Comparison of ENCODE assay signal across 11 mouse cellular contexts in the genomic region with DNA sequence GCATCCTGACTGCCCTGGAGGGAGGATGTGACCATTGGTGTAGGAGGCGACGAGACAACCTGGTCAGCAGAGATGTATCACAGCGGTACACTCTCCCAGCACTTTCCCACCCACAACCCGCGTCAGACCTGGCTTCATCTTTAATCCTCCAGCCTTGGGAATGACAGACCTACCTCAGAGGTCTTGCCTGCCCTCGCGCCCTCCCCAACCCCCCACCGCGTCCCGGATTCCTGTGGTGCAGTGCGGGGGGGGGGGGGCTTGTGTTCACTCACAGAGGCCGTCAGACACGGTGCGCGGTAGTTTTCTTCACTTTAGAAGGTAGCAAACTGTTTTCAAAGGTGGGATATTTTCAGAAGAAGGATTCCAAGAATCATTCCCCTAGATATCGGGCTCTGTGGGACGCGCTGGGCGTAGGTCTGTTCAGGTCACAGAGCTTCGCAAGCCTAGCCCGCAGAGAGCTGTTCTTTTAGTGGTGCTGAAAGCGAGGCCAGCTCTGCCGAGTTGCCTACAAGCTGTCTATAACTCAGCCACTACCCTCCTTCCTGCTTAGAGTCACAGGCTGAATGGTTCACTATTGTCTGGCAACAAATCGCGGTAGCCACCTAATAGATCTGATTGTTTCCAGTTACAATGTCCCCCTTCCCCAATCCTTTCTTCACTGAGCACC.
DNase-seq lines count a peak whose midpoint lies in the region; ATAC-seq lines count a peak whose summit lies in the region.
"Had no signal": no experiment of that assay in that cellular context is flagged by ENCODE, and none has a peak within 500 bp of the region (broad histone marks: within the 10 kb centered on the region; RNA-seq: fewer than 3 reads in every experiment).

No protein-coding gene starts in this region.

- no peak for ATAC-seq in frontal cortex, adult (ENCODE audit: low TSS enrichment)

- DNase-seq in heart, postnatal 4 days, result peak; percentile 57
- DNase-seq in heart, adult 9 months (ENCODE audit: low spot score in 2 of 2), result no peak
- peak; percentile 15 for DNase-seq in thymus, postnatal 14 days
- DNase-seq in thymus, adult 18-20 months, result no peak
- peak; percentile 78 for DNase-seq in forelimb bud, embryonic 11.5 days (ENCODE audit: low read depth, low spot score)
- DNase-seq in retina, postnatal 1 day, result peak; percentile 74
- DNase-seq in heart, postnatal 25 days (ENCODE audit: low spot score), result no peak
- DNase-seq: cerebellum, adult 8-10 months; gastrocnemius, postnatal 36 days; lung, postnatal 36 days had no signal

- intact Hi-C loops in heart, postnatal 25 days (cut with DNase I), result no loop called here

Comparison
In these comparisons a context has a peak if more than half of its experiments do, and no peak if none do; other contexts are left out.
1. DNase-seq: peak in heart, postnatal 4 days (single experiment), thymus, postnatal 14 days (single experiment), forelimb bud, embryonic 11.5 days (single experiment) and retina, postnatal 1 day (single experiment); none in heart, adult 9 months (0 of 2), thymus, adult 18-20 months (0 of 2) and heart, postnatal 25 days (single experiment).